Mouse (Mus musculus) common myeloid progenitor, adult 5-6 weeks (primary cell): Measurements from ENCODE around the gene D430042O09Rik. TPM values are rescaled to one million over a fixed set of nuclear protein-coding genes. Genes with fewer than 3 reads are reported as not detected.

Source experiments
- ATAC-seq: replicated peaks from 2 replicates; pipeline ENCODE4 v1.8.0; 2016; ENCODE audit warnings: low read depth, mild to moderate bottlenecking, moderate TSS enrichment, inconsistent platforms; ENCODE audit not compliant: poor library complexity, severe bottlenecking
- total RNA-seq: library from RNA; stranded (forward); fragments of 200-1000, 187-1606 nt; gene quantifications from 2 replicates; pipeline ENCODE4 v1.2.3, GENCODE M21; 2017

Gene D430042O09Rik
- total RNA-seq, 1 experiment from 2014 or later = 8.6 TPM

DNA sequence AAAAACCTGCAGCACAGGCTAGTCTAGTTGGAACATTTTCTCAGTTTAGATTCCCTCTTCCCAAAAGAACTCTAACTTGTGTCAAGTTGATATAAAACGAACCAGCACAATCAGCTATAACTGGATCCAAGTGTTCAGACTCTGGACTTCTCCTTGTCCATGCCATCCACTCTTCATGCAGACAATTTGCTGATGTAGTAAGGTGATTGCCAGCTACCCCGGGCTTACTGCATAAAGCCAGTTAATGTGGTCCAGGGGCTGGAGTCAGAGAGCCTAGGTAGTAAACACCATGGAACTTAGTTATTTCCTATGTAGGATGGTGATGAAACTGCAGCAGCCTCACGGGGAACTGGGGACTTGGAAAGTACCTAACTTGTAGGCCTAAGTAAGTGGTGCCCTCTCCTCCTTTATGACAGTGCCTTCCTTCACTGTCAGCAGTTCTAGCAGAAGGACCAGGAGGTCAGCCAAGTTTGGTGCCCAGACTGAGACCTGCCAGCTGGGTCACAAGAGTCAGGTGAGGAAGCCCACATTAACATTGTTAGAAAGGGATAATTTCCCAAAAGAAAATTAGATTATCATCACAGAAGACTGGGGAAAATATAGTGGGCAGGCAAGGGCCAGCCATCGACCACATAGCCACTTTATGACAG lies 28.8 kb downstream of the D430042O09Rik start:
- ATAC-seq = no peak

DNA sequence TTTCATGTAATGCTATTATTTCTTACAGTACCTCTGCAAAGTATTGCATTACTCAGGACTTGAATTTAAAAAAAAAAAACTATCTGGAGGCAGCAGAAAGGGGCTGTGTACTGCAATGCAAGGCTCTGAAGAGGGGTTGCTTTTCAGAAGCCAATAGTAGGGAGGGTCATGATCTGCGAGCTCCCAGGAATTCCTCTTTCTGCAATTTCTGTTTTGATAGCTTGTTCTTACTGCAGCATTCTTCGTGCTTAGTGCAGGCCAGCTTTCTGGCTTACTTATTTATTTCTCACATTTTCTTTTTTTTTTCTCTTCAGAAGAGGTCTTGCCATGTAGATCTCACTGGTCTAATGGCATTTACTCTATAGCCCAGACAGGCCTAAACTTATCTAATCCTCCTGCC lies 32.8 kb downstream of the D430042O09Rik start:
- no peak for ATAC-seq

DNA sequence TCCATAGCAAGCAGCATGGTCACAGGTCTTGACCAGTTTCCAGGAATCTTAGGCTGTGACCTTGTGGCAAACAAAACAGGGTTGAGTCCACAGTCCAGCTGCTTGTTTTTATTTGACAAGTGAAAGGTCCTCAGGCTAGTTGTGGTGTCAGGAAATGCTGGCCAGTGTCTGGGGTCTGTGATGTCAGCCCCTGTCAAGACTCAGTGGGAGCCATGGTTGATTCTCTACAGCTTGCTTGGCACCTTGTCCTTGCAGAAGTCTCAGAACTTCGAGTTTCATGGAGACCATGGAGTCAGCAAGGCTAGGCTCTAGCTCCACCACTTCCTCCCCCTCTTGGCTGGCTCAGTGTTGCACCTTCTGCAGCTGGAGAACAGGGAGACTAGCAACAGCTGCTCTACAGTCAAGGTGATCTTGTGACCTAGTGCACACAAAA lies 33.6 kb downstream of the D430042O09Rik start:
- no peak for ATAC-seq

DNA sequence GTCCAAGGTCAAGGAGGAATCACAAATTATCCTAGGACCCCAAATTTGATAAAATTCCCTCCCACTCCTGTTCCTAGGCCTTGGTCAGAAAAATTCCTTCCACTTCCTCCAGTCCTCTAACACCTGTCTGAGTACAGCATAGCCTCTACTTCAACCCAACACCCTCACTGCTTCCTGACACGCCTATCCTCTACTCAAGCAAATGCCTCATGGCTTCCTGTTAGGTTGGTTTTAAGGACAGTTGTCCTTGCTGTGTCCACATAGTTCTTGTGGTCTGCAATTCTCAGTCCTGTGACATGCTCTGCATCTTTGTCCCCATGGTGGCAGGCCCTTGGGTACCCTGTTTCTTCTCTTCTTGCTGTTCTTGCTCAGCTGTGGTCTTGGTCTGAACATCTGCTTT lies 37.1 kb downstream of the D430042O09Rik start:
- ATAC-seq = no peak

DNA sequence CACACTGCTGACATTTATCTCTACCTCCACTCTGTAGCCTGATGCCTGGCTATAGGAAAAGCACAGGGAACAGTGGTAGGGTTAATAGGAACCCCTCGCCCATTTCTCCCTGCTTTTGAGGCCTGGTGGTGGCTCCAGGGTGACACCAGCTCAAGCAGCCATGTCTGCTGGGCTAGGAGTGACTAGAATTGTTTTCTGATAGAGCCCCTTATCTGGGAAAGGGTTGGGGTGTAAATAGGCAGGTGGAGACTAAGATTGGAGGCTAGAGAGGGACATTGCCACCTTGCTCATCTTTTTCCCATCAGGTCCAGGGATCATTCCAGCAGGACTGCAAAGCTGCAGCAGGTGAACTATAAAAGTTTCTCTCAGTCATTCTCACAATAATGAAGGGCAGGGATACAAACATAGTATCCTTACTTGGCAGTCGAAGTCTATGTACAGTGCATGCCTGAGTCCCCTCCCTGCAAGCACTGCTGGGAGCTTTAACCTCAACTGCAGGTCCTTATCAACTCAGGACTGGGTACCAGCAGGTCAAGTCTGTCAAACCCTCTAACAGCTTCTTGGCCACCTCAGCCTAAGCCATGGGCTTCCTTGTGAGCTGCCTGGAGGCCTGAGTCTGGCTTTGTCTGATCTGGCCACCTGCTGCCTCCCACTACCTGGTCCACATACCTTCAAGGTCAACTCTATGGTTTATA lies 39.1 kb downstream of the D430042O09Rik start:
- ATAC-seq = no peak

DNA sequence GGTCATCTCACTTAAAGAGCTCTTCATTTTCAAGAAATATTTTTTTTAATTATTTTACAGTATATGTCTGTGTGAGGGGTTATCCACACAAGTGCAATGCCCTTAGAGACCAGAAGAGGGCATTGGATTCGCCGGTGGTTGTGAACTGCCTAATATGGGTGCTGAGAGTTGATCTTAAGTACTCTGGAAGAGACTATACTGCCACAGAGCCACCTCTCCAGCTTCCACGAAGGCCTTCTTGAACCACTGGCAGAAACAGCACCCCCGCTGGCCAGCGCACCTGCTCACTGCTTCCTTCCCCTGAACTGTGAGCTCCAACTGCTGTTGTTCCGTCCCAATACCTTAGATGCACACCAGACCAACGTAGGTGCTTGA lies 39.6 kb downstream of the D430042O09Rik start:
- peak; percentile 57; the same call in 1 of the 2 replicates for ATAC-seq

DNA sequence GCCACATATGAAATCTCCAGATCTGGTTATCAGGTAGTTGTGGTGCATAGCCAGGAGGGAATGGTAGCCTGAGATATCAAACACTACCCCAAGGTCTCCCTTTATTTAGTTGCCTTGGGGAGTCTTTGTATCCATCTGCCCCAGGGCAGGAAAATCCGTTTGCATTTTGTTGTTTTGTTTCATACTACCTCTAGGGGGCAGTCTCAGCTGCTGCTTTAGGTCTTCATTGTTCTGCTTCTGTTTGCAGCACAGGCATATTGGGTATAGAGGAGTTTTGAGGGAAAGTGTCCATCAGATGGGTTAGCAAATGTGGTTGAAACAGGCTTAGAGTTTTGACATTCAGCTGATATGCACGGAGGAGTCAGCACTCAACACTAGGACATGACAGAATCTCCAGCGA lies 40.5 kb downstream of the D430042O09Rik start:
- peak; percentile 63; the same call in 1 of the 2 replicates for ATAC-seq

DNA sequence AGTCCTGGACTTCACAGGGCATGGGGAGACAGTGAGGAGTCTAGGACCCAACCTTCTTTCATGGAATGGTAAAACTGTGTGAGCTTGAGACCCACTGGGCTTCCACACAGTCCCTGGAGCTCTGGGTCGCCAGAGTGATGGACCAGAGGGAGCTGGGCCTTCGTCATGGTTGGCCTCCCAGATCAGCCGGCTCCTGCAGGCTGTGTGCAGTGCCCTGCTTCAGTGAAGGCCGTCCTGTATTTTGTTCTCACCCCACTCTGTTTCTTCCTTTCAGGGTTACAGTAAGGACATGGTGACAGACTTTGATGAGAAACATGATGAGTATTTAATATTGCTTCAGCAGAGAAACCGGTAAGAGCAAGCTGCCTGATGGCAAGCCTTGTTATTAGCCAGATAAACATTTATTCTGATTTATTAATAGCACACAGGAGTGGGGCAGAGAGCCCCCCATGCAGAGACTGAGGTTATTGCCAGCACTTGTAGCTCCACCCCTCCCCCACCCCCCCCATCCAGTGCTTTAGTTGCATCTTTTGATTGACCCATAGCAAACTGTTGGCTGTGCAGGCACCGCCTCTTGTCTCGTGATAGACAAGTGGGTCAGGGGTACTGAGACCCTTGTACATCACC lies 45.1 kb downstream of the D430042O09Rik start:
- ATAC-seq = no peak

DNA sequence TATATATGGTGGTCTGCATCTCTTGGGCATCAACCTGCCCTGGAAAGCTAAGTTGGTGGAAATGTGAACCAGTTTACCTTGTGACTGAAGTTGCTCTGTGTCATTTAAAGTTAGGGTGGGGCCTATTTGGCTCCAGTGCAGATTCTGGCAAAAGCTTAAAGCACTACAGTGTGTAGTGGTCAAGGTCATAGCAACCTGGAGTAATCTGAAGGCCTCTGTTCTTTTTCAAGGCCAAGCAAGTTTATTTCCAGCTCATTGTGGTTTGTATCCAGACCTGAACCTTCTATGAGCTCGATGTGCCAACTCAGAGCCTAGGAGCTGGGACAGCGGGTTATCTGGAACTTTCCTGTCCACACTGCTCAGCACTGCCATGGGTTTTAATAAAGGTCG lies 45.6 kb downstream of the D430042O09Rik start:
- ATAC-seq = no peak

DNA sequence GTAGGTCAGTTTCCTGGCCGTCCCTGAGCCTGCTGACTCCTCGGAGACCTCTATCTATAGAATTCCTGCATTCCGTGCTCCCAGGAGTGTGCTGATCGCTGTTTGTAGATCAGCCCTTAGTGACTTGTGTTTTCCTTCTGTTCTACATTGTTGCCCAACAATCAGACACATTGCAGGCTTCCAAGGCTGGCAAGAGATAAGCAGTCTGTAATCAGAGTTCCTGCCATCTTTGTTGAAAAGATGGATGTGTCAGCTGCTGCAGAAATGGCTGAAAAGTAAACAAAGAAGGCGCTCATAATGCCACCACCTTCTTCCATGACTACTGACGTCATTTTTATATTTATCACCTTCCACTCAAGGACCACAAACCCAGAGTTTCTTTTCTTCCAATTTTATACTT lies 49.1 kb downstream of the D430042O09Rik start:
- ATAC-seq = no peak

DNA sequence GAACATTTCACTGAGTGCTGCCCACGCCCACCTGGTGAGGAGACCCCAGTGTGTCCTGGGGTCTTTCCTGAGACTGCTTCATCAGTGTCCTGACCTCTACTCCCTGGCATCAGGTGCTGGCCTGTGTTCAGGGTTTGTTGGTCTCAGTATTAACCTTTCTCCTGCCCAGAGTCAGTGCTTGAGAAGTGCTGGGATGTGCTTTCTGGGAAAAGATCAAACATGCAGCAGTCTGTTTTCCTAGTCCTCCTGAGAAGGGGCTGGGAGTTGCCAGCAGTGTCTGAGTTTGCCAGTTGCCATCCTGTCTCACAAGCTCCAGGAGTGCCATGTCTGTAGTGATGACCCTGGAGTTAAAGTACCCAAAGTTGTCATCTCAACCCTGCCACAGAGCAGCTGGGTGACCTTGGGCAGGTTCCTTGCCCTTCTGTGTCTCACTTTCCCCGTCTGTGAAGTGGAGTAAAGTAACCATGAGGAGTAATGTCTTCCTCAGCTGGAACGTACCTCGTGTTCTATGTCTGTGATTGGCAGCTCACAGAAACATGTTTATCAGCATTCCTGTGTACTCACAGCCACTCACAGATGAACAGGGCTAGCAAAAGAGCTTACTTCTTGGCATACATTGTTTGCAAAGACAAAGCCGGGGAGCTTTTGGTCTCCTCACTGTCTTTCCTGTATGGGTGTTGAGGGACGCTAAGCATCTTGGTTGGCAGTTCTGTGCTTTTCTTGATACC lies 50.4 kb downstream of the D430042O09Rik start:
- ATAC-seq = no peak

DNA sequence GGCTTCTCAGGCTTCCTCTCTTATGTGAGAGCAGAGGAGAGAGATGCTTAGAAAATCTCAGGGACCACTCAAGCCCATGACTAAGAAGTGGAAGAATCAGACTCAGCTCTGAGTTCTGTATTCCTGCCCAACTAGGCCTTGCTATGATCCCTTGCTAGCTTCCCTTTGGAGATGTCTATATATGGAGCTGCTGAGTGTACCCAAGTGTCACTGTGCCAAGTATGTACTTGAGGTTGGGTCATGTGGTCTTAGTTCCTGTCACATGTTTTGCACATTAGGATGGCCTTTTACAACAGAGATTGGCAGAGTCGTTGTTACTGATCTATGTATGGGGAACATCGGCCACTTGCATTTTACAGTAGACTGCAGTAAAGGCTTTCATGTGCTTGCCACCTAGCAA lies 54.6 kb downstream of the D430042O09Rik start:
- no peak for ATAC-seq

DNA sequence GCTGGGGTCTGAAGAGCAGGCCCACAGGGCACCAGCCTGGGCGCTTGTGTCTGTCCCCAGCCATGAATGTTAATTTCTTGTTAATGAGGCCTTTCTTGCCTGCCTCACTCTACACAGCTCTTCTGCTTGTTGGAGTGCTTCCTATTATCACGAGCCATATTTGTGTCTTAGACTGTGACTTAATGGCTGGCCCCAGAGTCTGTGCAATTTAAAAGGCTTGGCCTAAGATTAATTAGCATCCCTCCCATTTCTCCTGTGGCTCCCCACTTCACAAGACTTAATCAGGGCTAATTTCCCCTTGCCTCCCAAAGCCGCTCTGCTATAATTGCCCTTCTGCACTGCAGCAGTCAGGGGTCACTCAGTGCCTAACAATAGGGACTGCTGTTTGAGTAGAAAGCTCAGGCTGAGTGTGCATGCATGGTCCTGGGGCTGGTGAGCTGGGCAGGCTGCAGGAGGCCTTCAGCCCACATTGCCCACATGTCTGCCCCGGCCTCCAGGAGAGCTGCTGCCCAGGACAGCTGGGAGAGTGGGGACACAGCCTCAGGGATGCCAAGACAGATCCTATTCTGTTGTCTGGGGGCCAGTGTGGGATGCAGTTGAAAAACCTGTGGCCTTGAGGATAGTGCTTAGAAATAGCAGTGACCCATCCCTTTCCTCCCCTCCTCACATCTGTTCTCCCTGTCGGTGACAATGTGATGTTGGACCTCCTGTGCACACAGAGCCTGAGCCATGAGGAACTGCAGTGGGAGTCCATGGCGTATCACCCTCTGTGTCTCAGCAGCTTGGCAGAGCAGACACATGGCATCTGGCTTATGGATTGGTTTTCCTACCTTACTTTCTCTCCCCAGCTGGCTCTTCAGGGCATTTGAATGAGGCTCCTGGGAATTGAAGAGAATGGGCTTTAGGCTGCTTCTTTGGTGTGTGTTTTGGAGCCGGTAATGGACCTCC lies 55.5 kb downstream of the D430042O09Rik start:
- no peak for ATAC-seq

DNA sequence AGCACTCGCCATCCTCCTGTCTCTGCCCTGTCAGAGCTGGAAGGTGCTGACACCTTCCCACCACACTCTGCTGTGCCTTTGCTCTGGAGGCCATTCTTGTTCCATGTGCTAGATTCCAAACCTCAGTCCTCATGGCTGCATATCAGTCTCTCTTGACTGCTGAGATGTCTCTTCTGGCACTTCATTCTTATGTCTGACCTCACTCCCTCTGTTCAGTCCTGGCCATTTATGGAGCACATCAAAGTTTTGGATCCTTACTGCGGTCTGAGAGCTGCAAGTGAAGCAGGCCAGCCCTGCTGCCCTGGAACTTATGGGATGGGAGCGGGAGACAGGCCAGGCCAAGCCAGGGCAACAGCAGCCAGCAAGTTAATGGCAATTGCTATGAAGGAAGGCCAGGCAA lies 56.7 kb downstream of the D430042O09Rik start:
- ATAC-seq = no peak

DNA sequence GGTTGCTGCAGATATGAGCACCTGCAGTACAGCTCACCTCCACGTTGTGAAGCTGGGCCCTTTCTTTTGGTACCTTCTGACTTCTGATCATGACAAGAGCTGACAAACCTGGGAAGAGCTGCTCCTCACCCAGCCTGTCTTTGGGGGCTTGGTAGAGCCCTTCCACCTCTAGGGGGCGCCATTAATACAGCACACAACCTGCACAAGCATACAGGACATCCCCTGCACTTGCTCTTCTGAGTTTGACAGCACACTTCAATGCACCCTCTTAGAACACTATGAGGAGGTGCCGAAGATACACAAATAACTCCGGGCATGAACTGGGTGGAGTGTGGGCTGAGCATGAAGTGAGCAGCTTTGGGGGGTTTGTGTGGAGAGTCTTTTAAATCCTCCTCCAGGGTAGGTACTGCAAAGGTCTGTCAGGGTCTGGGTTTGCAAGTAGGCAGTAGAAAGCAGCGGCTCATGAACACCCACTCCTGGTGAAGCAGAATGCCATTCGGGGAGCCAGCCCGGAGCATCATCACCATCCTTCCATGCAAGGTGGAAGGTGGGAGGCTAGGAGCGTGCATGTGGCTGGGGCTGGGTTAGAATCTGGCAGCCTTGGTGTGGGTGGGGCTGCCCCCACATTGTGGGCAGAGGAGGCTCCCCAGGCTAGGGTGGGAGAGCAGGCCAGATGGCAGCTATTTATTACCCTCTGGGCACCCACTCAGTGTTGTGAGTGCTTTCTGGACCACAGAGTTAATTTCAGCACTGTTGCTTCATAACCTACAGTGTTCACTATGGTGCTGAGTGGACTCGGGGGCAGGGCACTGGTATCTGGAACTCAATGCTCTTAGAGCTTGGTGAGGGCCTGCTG lies 59.5 kb downstream of the D430042O09Rik start:
- peak; percentile 58; the same call in 1 of the 2 replicates for ATAC-seq

DNA sequence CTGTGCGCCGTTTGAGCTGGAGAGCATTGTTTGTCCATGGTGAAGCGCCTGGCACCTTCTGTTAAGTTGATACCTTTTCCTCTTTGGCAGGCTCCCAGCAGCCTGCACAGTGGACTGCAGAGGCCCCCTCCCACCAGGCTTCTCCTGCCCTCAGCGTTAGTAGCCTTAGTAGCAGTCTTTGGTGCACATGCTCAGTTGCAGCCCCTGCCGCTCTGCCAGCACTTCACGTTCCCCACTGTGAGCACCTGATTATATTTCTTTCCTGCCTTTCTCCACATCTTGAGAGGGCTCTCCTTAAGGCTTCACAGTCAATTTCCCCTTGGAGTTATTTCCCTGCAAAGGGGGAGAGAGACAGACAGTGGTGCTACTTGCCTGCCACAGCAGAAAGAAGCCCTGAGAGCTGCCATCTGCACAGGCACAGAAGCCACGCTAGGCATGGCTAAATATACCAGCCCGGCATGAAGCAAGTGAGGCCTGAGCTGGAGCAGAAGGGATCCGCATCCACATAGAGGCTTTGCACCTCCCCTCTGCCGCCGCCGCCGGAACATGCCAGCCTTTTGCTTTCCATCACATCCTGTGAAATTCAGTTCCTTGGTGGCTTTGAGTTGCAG lies 65.4 kb downstream of the D430042O09Rik start:
- no peak for ATAC-seq

DNA sequence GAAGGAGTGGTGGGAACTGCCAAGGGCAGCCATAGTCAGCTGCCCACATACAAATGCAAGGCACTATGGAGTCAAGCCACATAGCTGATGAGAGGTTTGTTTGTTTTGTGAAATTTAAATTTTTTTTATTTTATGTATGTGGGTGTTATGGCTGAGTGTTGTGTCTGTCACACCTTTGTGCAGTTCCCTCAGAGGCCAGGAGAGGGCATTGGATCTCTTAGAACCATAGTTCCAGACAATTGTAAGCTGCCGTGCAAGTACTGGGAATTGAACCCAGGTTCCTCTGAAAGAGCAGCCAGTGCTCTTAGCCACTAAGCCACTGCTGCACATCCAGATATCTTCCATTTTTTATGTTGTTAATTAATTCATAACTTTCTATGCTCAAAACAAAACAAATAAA lies 75.5 kb downstream of the D430042O09Rik start:
- no peak for ATAC-seq

DNA sequence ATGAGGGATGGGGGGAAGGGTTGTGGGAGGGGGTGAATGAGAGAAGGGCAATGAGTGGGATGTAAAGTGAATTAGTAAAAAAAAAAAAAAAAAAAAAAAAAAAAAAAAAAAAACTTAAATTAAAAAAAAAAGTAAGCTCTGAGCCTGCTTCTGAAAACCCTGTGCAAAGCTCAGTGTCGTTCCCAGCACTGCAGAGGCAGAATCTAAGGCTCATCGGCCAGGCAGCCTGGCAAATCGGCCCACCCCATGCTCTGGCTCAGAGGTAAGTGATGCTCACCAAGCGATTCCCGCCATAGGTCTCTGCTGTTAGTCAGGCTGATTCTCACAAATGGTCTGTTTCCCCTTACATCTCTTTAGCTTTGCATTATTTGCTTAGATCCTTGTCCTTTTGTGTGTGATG lies 78.4 kb downstream of the D430042O09Rik start:
- no peak for ATAC-seq
